Mouse (Mus musculus) forebrain, embryonic 14.5 days (tissue): ENCODE measurements around the gene Dnmt1. TPM values are rescaled to one million over a fixed set of nuclear protein-coding genes. Genes with fewer than 3 reads are reported as not detected.

ENCODE experiments used
- ATAC-seq: fragments of 200-750 bp; cut with Nextera tagmentation; 2 replicates; pipeline ENCODE4 v1.8.0; 2017; ENCODE audit warnings: mild to moderate bottlenecking, moderate library complexity
- DNase-seq: peaks from one replicate; pipeline ENCODE4 v3.0.0-alpha.2; 2015; ENCODE audit warnings: low spot score
- H3K27ac ChIP-seq: fragments of 300-500 bp; sonication (generic); 2 replicates; pipeline ENCODE4 v1.5.1; 2014; ENCODE audit warnings: low read depth, mild to moderate bottlenecking, control low read depth, low read length, moderate library complexity
- H3K27me3 ChIP-seq: fragments of 300-500 bp; sonication (generic); replicated peaks from 2 replicates; pipeline ENCODE4 v1.6.1; 2014; ENCODE audit warnings: low read length, control low read depth, mixed read lengths; ENCODE audit not compliant: control insufficient read depth, insufficient read depth
- H3K36me3 ChIP-seq: fragments of 300-500 bp; sonication (generic); 2 replicates; pipeline ENCODE4 v1.6.1; 2014; ENCODE audit warnings: low read length, control low read depth; ENCODE audit not compliant: control insufficient read depth, insufficient read depth
- H3K4me1 ChIP-seq: fragments of 300-500 bp; sonication (generic); 2 replicates; pipeline ENCODE4 v1.6.1; 2014; ENCODE audit warnings: antibody characterized with exemption, low read length, control low read depth; ENCODE audit not compliant: control insufficient read depth, insufficient read depth
- H3K4me2 ChIP-seq: fragments of 300-500 bp; sonication (generic); 2 replicates; pipeline ENCODE4 v1.6.1; 2014; ENCODE audit warnings: mild to moderate bottlenecking, control low read depth, low read length
- H3K4me3 ChIP-seq: fragments of 300-500 bp; sonication (generic); 2 replicates; pipeline ENCODE4 v1.5.1; 2014; ENCODE audit warnings: low read depth, low read length, control low read depth
- H3K9ac ChIP-seq: fragments of 300-500 bp; sonication (generic); 2 replicates; pipeline ENCODE4 v1.6.1; 2014; ENCODE audit warnings: mild to moderate bottlenecking, low read length, control low read depth, moderate library complexity
- H3K9me3 ChIP-seq: fragments of 300-500 bp; sonication (generic); replicated peaks from 2 replicates; pipeline ENCODE4 v1.6.1; 2016; ENCODE audit warnings: low read length, control low read depth, mixed read lengths; ENCODE audit not compliant: control insufficient read depth
- WGBS: fragments of 180-500 bp; shearing (Covaris S2); extraction: QIAGEN DNeasy Blood & Tissue Kit; methylation state at CpG from one replicate; pipeline ENCODE4 v1.1.7; 2014; 5-methylcytosine and 5-hydroxymethylcytosine counted together
- polyA plus RNA-seq: library from polyadenylated mRNA; unstranded; fragments of >200 nt; fragmentation: Nextera tagmentation; extraction: Ambion mirVana; gene quantifications from 2 replicates; pipeline ENCODE4 v1.2.1, GENCODE M21; 2014

The Dnmt1 gene
- polyA plus RNA-seq, 1 experiment from 2014 or later = 52.1 TPM

- H3K9me3 ChIP-seq = no peaks in the 10 kb centered on the region
- H3K36me3 ChIP-seq = no peaks in the 10 kb centered on the region
- H3K27ac ChIP-seq = no peak overlapping the region
- 87% methylated on average over 7 of the region's 7 CpGs for WGBS
- H3K4me2 ChIP-seq = no peak overlapping the region
- no peak overlapping the region for H3K4me3 ChIP-seq
- H3K27me3 ChIP-seq = no peaks in the 10 kb centered on the region
- peaks cover 10% of the 10 kb centered on the region for H3K4me1 ChIP-seq
- H3K9ac ChIP-seq = no peak overlapping the region
- ATAC-seq = no peak
- DNase-seq = no peak
Observed at GRCm38 (mm10) chr9:20979769-20980168, 20.1 kb upstream of the Dnmt1 start.

GRCm38 (mm10) chr9:20979181-20979580 lies 19.5 kb upstream of the Dnmt1 start:
- Histone ChIP-seq H3K36me3 (no peaks in the 10 kb centered on the region), H3K27me3 (no peaks in the 10 kb centered on the region), H3K9ac (no peak overlapping the region), H3K27ac (no peak overlapping the region), H3K4me1 (peaks cover 10% of the 10 kb centered on the region), H3K9me3 (no peaks in the 10 kb centered on the region), H3K4me2 (no peak overlapping the region), H3K4me3 (no peak overlapping the region)
- WGBS = 75% methylated on average over 5 of the region's 5 CpGs
- DNase-seq (no peak), ATAC-seq (no peak)

GRCm38 (mm10) chr9:20978409-20979095 lies 18.9 kb upstream of the Dnmt1 start:
- no peak overlapping the region for H3K9ac ChIP-seq
- H3K36me3 ChIP-seq = no peaks in the 10 kb centered on the region
- H3K27ac ChIP-seq = no peak overlapping the region
- no peaks in the 10 kb centered on the region for H3K27me3 ChIP-seq
- no peak for DNase-seq
- H3K4me3 ChIP-seq = no peak overlapping the region
- H3K9me3 ChIP-seq = no peaks in the 10 kb centered on the region
- no peak overlapping the region for H3K4me2 ChIP-seq
- peaks cover 10% of the 10 kb centered on the region for H3K4me1 ChIP-seq
- no peak for ATAC-seq
- WGBS = 59% methylated on average over 10 of the region's 10 CpGs

- Histone ChIP-seq H3K9me3 (no peaks in the 10 kb centered on the region), H3K36me3 (no peaks in the 10 kb centered on the region), H3K27ac (no peak overlapping the region), H3K4me3 (peak overlapping the region; percentile 70), H3K9ac (peak overlapping the region; percentile 76), H3K4me2 (peak overlapping the region; percentile 97), H3K27me3 (no peaks in the 10 kb centered on the region), H3K4me1 (peaks cover 10% of the 10 kb centered on the region)
- 2% methylated on average over 4 of the region's 4 CpGs for WGBS
- ATAC-seq (0 out of 2 replicates have a peak, but pooled peaks have one; percentile 3), DNase-seq (no peak)
Observed at GRCm38 (mm10) chr9:20976961-20977689, 17.4 kb upstream of the Dnmt1 start.

GRCm38 (mm10) chr9:20976216-20976960 lies 16.7 kb upstream of the Dnmt1 start, which contains the start of gene S1pr2:
TSS of gene S1pr2 (minus strand) at chr9:20976781.
- H3K4me2 ChIP-seq = peak within 1 kb of the TSS; percentile 97
- H3K36me3 ChIP-seq = no peaks in the 10 kb centered on the region
- H3K27ac ChIP-seq = no peak within 1 kb of the TSS
- peak within 1 kb of the TSS; percentile 70 for H3K4me3 ChIP-seq
- H3K9me3 ChIP-seq = no peaks in the 10 kb centered on the region
- DNase-seq (peak; percentile 72), ATAC-seq (peak; percentile 77)
- no peaks in the 10 kb centered on the region for H3K27me3 ChIP-seq
- H3K9ac ChIP-seq = peak within 1 kb of the TSS; percentile 76
- under 1% methylated on average over 43 of the region's 47 CpGs for WGBS
- H3K4me1 ChIP-seq = peaks cover 10% of the 10 kb centered on the region

- Histone ChIP-seq H3K4me3 (peak overlapping the region; percentile 70), H3K4me2 (peak overlapping the region; percentile 97), H3K36me3 (no peaks in the 10 kb centered on the region), H3K9me3 (no peaks in the 10 kb centered on the region), H3K9ac (peak overlapping the region; percentile 76), H3K4me1 (peaks cover 10% of the 10 kb centered on the region), H3K27me3 (no peaks in the 10 kb centered on the region), H3K27ac (no peak overlapping the region)
- ATAC-seq (peak; percentile 63; the same call in 1 of the 2 replicates), DNase-seq (peak; percentile 60)
- under 1% methylated on average over 45 of the region's 45 CpGs for WGBS
Observed at GRCm38 (mm10) chr9:20975431-20976215, 15.9 kb upstream of the Dnmt1 start.

- no peak overlapping the region for H3K4me3 ChIP-seq
- DNase-seq = no peak
- 61% methylated on average over 6 of the region's 6 CpGs for WGBS
Observed at GRCm38 (mm10) chr9:20973682-20974075, 14.0 kb upstream of the Dnmt1 start.

GRCm38 (mm10) chr9:20973001-20973681 lies 13.5 kb upstream of the Dnmt1 start:
- H3K4me2 ChIP-seq = no peak overlapping the region
- H3K27me3 ChIP-seq = no peaks in the 10 kb centered on the region
- H3K27ac ChIP-seq = no peak overlapping the region
- DNase-seq (no peak), ATAC-seq (no peak)
- no peak overlapping the region for H3K4me3 ChIP-seq
- H3K36me3 ChIP-seq = no peaks in the 10 kb centered on the region
- 96% methylated on average over 4 of the region's 4 CpGs for WGBS
- H3K4me1 ChIP-seq = peaks cover 10% of the 10 kb centered on the region
- H3K9me3 ChIP-seq = no peaks in the 10 kb centered on the region
- H3K9ac ChIP-seq = no peak overlapping the region

More at GRCm38 (mm10) chr9:20973682-20974075, 14.0 kb upstream of the Dnmt1 start:
- no peak for ATAC-seq
- no peak overlapping the region for H3K27ac ChIP-seq
- H3K4me2 ChIP-seq = no peak overlapping the region
- no peaks in the 10 kb centered on the region for H3K27me3 ChIP-seq
- H3K36me3 ChIP-seq = no peaks in the 10 kb centered on the region
- peaks cover 10% of the 10 kb centered on the region for H3K4me1 ChIP-seq
- H3K9me3 ChIP-seq = no peaks in the 10 kb centered on the region
- H3K9ac ChIP-seq = no peak overlapping the region
